Mouse (Mus musculus): Measurements from ENCODE around the gene Rai1.

The Rai1 gene

DNA sequence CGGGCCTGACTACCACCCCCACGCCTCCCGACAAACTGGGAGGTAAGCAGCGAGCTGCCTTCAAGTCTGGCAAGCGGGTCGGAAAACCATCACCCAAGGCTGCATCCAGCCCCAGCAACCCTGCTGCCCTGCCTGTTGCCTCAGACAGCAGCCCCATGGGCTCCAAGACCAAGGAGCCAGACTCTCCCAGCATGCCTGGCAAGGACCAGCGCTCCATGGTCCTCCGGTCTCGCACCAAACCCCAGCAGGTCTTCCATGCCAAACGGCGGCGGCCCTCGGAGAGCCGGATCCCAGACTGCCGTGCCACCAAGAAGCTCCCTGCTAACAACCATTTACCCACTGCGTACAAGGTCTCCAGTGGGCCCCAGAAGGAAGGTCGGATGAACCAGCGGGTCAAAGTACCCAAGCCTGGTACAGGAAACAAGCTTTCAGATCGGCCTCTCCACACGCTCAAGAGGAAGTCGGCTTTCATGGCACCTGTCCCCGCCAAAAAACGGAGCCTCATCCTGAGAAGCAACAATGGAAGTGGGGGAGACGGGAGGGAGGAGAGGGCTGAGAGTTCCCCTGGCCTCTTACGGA, 83.6 kb downstream of the Rai1 start:
- no peak for DNase-seq (ENCODE audit: extremely low spot score, low spot score)

DNA sequence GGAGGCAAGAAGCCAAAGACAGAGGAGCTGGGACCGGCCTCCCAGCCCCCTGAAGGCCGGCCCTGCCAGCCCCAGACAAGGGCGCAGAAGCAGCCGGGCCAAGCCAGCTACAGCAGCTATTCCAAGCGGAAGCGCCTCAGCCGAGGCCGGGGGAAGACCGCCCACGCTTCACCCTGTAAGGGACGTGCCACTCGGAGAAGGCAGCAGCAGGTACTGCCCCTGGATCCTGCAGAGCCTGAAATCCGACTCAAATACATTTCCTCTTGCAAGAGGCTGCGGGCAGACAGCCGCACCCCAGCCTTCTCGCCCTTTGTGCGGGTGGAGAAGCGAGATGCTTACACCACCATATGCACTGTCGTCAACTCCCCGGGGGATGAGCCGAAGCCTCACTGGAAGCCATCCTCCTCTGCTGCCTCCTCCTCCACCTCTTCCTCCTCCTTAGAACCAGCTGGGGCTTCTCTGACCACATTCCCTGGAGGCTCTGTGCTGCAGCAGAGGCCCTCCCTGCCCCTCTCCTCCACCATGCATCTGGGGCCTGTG, 84.8 kb downstream of the Rai1 start:
- no peak for DNase-seq (ENCODE audit: extremely low spot score, low spot score)

DNA sequence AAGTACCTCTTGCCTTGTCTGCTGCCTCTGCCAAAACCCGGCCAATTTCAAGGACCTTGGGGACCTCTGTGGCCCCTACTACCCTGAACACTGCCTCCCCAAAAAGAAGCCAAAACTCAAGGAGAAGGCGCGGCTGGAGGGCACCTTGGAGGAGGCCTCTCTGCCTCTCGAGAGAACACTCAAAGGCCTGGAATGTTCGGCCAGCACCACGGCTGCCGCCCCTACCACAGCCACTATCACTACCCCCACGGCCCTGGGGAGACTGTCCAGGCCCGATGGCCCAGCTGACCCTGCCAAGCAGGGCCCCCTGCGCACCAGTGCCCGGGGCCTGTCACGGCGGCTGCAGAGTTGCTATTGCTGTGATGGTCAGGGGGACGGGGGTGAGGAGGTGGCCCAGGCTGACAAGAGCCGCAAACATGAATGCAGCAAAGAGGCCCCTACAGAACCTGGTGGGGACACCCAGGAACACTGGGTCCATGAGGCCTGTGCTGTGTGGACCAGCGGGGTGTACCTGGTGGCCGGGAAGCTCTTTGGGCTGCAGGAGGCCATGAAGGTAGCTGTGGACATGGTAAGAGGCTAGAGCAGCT, 85.3 kb downstream of the Rai1 start:
- no peak for DNase-seq (ENCODE audit: extremely low spot score, low spot score)

DNA sequence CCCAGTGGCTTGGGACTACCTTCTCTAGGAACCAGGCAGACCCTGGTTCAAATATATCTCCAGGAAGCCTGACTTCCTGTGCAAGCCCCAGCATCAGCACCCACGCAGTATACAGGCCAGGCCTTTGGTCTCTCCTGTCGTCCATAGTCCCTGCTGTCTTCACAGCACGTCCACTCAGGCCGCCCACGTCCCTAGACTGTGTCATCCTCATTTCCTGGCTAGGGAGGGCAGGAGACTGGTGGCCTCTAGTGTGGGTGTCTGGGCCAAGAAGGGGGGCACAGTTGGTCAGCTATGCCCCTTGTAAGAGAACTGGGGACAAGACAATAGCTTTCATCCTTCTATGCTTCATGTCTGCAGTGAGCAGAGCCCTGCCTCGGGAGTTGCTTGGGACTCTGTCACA, 87.7 kb downstream of the Rai1 start:
- DNase-seq (ENCODE audit: extremely low spot score, low spot score): no peak

DNA sequence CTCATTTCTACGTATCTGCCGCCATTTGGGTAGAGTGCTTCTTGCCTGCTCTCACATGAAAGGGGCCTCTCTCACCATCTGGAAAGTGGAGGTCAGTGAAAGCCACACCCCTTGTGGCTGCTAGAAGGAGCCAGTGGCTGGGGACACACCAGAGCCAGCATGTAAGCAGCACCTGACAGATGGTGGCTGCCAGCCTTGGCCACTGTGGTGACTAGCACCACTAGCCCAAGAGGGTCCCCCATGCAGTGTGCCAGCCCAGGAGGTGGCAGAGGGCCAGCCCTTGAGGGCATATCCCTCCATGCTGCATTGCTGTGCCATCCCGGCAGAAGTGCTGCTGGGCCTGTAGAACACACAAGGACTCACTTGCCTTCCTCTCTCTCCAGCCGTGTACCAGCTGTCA, 88.7 kb downstream of the Rai1 start:
- DNase-seq (ENCODE audit: extremely low spot score, low spot score): no peak

DNA sequence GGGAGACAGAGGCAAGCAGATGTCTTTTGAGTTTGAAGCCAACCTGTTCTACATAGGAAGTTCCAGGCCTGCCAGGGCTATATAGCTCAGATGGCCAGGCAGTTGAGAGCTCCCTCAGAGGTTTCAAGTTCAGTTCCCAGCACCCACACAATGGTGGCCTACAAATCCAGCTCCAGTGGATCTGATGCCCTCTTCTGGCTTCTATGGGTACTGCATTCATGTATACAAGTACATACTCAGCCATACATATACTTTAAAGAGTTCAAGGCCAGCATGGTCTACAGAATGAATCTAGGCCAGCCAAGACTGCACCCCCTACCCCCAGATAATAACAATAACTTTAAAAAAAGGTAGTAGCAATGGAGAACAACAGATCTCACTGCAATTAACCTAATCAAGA, 90.3 kb downstream of the Rai1 start:
- DNase-seq (ENCODE audit: extremely low spot score, low spot score): no peak

DNA sequence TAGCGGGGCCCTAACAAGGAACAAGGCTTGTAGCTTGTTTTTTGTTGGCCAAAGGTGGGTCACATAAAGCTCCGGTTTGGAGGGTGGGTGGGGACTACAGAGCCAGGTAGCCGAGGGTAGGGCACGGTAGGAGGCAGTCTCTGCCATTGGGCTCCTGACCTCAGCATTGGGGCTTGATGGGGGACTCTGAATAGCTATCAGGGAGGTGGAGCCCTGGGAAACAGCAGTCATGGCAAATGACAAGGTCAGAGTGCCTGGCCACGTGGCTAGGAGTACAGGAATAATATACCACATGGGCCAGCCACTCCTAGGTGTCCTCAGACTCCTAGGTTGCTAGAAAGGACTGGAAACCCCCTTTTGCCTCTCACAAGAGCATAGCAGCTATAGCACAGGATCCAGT, 91.5 kb downstream of the Rai1 start:
- DNase-seq (ENCODE audit: extremely low spot score, low spot score): no peak

DNA sequence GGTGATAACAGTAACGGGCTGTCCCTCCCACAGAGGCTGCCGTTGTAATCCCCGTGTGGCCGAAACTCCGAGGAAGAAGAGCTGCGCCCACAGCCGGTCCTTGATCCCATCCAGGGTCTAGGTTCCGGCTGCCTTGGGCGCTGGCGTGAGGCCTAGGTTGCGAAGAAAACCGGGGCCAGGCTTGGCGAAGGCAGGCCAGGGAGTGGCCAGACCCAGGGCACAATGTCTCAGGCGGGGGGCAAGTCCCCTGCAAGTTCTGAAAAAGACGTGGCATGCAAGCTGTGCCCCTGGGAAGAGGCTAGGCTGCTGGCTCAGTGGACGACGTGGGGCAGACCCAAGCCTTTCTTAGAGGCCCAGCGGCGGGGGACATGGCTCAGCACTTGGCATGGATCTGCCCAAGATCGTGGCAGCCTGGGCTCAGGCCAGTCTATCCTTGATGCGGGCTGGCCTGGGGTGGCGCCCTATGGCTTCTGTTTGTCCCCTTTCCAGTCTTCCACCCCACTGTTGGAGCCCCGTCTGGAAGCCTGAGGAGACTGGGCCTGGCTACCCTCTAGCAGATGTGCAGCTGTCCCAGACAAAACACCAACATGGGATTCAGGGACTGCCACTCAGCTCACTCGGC, 93.3 kb downstream of the Rai1 start:
- DNase-seq (ENCODE audit: extremely low spot score, low spot score): no peak

DNA sequence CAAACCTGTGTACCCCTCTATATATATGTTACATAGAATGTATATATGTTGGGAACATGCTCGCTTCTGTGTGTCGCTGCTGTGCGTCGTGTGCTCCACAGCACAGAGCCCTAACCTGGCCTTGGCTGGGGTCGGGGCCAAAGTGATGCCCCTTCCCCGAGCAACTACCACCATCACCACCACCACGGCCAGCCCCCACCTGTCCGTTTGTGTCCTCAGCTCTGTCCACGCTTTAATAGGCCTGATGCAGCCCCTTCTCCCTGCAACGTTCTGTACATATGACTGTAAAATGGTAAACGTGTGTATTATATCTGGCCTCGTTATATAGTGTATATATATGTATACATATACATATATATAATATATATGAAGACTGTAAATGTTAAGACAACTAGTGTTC, 93.8 kb downstream of the Rai1 start:
- no peak for DNase-seq (ENCODE audit: extremely low spot score, low spot score)

DNA sequence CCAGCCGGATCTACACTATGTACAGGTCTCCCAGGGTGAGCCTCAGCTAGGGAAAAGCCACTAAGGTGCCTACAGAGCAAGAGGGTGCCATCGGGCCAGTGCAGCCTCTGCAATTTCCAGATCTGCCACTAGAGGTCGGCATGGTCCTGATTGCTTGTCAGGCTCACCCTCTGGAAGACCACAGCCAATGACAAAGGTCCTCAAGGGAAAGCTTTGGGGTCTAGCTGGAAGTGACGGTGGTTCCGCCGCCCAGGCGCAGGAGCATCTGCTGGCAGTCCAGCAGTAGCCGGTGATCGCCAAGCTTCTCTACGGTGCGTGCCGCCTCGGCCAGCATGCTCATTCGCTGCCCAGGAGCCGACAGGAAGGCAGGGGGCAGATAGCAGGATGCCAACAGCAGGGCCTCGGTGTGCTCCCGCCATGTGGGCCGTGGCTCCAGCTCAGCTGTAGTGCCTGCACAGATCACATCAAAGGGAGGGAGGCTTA, 94.9 kb downstream of the Rai1 start:
- DNase-seq (ENCODE audit: extremely low spot score, low spot score): peak; percentile 94

DNA sequence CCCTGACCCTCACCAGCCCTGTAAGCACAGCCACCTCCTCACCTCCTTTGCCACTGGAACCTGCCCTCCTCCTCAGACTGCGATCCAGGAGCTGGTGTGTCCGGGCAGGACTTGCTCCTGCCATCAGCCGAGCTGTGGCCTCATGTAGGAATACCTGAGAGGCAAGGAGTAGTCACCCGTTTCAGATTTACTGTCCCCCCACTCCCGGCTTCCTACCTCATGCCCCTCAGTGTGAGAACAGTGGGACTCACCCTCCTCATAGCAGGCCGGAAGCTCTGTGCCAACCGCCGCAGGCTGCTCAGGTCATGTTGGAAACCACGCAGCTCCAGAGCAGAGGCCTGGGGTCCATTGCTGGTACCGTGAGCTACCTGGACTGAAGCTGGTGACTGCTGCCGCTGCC, 95.6 kb downstream of the Rai1 start:
- DNase-seq (ENCODE audit: extremely low spot score, low spot score): no peak

DNA sequence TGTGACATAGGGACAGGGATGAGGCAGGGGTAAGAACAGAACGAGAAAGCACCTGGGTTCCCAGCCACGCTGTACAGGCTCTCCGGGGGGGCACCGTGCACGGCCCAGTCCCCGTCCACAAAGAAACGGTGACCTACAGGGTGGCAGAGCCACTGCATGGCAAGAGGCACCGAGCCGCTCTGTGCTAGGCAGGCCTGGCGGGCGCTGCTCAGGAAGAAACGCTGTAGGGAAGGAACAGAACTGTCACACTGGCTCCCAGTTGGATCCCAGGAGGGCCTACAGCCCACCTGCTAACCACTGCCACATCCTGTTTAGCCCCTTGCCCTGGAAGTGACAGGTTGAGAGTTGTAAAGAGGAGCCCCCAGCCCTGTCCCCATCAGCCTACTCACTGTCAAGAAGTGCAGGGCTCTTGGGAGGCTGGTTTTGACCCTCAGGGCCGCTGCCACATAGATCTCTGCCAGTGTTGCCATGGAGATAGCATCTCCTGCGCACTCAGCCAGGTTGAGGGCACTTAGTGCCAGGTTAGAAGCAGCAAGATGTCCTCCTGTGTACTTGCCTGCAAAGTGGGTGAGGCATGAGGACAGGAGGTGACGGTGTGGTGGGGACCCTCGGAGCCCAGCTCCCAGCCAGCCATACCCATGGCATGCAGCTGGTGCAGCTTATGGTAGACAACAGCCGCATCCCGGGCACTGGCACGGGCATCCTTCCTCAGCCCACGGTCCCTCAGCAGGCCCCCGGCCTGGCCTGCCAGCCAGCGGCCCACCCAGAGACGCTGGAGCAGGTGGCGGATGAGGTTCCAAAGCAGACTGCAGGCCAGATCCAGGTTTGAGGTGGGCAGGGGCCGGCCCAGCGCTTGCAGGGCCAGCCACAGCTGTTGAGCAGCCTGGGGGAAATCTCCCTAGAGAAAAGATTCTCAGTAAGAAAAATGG, 98.2 kb downstream of the Rai1 start:
- DNase-seq (ENCODE audit: extremely low spot score, low spot score): no peak

DNA sequence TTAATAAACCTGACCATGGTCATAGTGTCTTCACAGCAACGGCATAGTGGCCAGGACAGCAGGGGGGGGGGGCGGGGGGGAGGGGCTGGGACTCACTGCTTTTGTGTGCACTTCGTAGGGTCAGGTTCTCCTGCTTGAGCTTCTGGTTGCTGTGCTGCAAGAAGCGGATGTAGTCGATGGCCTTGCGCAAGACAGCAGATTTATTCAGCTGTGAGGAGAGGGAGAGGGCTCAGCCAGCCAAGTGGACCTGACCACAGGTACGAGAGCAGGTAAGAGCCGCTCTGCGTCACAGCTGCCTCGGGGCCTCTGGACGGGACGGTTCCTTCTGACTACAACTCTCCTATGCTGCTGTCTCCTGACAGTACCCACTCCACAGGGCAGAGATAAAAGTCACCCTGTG, 100.2 kb downstream of the Rai1 start:
- DNase-seq (ENCODE audit: extremely low spot score, low spot score): no peak

DNA sequence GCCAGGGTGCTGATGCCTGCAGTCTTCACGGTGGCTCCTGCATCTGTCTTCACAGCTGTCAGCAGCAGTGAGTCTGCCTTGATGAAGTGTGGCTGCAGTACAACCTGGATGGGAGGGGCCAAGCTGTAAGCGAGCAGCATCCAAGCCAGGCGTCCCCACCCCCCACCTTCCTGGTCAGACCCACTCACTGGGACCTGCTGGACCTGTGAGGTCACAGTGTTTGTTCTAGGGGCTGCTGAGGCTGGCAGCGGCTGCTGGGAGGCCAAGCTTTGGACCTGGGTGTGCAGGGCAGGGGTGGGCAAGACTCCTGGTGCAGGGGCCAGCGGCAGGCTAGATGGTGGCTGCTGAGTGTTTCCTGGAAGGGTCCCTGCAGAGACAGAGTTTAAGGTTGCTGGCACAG, 101.4 kb downstream of the Rai1 start:
- no peak for DNase-seq (ENCODE audit: extremely low spot score, low spot score)

DNA sequence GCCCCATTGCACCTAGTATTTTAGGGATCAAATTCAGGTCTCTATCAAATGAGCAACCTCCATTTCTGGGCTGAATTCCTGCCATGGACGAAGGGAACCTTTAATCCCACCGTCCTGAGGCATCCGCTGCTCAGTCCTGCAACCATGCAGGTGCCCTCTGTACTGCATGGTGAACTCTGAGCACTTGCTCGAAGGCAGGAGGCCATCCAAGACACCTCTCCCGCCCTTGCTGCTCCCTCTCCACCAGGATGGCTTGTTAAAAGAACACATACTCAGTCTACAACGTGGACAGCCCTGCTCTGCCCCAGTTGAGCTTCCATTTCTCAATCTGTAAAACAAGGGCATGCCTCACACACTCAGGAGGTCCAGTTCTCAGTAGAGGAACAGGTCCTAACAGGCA, 103.4 kb downstream of the Rai1 start:
- no peak for DNase-seq (ENCODE audit: extremely low spot score, low spot score)

DNA sequence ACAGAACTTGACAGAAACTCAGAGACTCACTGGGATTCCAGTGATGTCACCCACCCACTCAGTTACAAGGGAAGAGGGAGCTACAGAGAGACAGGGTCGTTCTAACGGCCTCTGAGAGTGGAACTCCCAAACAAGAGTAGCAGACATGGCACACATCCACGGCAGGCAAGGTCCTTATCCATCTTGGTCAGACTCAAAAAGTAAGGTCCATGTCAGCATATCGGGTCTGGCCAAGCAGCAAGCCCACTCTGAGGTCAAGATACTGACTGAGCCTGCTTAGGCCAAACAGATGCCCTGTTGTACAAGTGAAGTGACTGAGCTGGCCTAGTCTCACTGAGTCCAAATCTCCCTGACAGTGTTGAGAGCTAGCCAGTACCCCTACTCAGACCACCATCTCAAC, 103.9 kb downstream of the Rai1 start:
- DNase-seq (ENCODE audit: extremely low spot score, low spot score): no peak

DNA sequence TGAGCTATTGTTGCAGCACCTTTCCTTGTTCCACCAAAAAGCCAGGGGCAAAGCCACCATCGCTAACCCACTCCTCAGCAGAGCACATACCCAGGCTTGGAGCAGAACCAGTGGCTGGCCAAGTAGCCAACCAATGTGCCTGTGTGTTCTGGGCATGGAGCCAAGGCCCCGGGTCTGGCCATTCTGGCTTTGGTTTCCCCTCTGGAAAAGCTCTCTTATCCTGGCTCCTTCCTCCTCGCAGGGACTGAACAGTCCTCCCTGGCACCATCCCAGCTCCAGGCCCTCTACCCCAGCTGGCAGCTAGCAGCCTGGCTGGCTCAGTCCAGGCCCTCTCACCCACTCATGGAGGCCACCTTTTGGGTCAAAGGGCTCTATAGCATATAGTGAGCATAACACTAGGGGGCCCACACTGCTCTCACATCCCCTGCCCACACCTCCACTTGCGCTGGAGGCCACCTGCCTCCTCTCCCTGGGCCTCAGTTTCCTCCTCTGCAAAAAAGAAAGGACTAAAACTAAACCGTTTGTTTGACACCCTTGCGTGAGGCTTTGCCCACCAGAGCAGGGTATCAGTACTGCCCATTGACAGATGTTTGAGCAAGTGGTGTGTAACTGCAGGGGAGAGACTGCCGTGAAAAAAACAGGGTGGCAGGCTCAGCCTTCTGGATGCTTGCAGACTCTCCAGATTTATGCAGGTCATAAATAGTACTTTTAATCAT, 104.6 kb downstream of the Rai1 start:
- DNase-seq (ENCODE audit: extremely low spot score, low spot score): no peak

DNA sequence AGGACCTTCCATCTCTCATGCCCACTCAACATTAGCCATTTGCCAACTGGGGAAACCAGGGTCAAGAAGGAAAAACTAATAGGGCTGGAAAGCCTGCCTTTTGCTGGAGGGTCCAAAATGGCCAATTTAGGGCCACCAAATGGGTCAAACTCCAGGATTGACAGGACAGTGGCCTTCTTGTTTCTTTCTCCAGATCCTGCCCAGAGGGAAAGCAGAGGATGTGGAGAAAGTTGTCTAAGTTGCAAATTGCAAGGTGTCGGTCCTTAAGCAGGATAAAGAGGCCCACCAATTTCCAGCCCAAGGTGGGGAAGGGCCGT, 105.1 kb downstream of the Rai1 start:
- no peak for DNase-seq (ENCODE audit: extremely low spot score, low spot score)

DNA sequence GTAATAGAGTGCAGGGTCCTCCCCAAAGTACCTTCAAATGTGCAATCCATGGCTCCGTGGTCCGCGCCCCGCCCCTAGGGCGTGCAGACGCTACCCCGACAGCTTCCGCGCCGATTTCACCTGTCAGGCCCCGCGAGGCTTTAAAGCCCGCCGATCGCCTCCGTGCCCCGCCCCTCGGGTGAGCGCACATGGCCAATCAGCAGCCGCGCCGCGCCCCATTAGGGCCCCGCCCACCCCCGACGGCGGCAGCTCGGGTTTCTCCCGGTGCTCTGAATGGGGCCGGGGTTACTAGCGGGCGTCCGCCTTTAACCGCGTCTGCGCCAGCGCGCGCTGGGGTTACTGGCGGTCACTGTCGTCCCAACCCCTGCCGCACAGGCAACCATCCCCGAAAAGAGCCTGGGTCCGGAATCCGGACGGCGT, 105.5 kb downstream of the Rai1 start:
- DNase-seq (ENCODE audit: extremely low spot score, low spot score): peak; percentile 96

DNA sequence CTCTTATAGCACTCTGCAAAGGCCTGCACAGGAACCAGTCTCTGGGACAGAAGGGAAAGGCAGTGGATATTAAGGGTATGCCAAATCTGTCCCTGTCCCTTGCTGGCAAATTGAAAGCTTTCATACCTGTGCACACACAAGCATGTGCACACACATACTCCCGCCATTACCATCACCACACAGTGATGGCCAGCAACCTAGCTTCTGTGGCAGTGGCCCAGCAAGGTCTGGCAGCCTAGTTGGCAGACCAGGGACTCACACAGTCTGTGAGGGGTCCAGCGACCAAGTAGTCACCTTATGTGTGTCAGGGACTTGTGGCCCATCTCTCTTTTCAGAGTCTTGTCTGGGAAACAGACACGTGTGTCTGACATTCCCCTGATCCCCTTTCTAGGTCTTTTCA, 106.3 kb downstream of the Rai1 start:
- DNase-seq (ENCODE audit: extremely low spot score, low spot score): no peak

DNA sequence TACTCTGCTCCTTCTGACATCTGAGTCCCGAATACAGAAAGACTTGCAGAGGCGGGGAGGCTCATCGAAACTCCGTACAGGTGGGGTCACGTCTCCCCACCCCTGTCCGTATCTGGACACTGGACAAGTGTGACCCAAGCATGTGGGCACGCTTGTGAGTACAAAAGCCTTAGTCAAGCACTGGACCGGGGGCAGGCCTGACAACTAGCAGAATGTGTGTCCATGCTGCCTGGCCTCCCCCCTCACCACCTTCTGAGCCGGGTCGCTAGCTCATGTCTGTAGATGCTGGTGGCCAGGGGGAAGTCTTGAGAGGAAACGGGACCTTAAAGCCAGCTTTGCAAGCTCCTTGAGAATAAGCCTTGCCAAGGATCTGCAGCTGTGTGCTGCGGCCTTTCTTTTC, 106.9 kb downstream of the Rai1 start:
- no peak for DNase-seq (ENCODE audit: extremely low spot score, low spot score)
